Mouse (Mus musculus) MEL (cell line): ENCODE results near the gene Slc25a21. TPM values are rescaled to one million over a fixed set of nuclear protein-coding genes. Genes with fewer than 3 reads are reported as not detected.

Source experiments
- DNase-seq: peaks from one replicate; pipeline ENCODE4 v3.0.0; 2011; ENCODE audit warnings: low read depth, low spot score
- H3K27ac ChIP-seq: 2 replicates; pipeline ENCODE4 v1.5.1; 2012; ENCODE audit warnings: low read depth, mild to moderate bottlenecking, control low read depth, low read length, moderate library complexity; ENCODE audit not compliant: control insufficient read depth
- H3K27me3 ChIP-seq, 2 experiments: fragments of 150-350 bp in 1 of 2; sonication (generic) in 1 of 2; 2 replicates each; pipeline ENCODE4 v1.6.1; 2012; ENCODE audit warnings: low read length in 2 of 2, mild to moderate bottlenecking in 2 of 2, improper control_type of control experiment in 1 of 2, moderate library complexity in 1 of 2; ENCODE audit not compliant: insufficient read depth in 2 of 2, control insufficient read depth in 1 of 2
- H3K36me3 ChIP-seq, 2 experiments: 2 replicates each; pipeline ENCODE4 v1.6.1; 2012 to 2014; ENCODE audit warnings: low read length in 2 of 2, improper control_type of control experiment in 1 of 2, inconsistent platforms in 1 of 2, mild to moderate bottlenecking in 1 of 2; ENCODE audit not compliant: insufficient read depth in 2 of 2, control insufficient read depth in 1 of 2
- H3K4me1 ChIP-seq, 2 experiments: fragments of 150-350 bp in 1 of 2; sonication (generic) in 1 of 2; 2 replicates each; pipeline ENCODE4 v1.6.1; 2012; ENCODE audit warnings: low read length in 2 of 2, improper control_type of control experiment in 1 of 2, mild to moderate bottlenecking in 1 of 2; ENCODE audit not compliant: insufficient read depth in 2 of 2, control insufficient read depth in 1 of 2
- H3K4me3 ChIP-seq, 2 experiments: fragments of 150-350 bp in 1 of 2; sonication (generic) in 1 of 2; 2 replicates each; pipeline ENCODE4 v1.5.1; 2012; ENCODE audit warnings: low read depth in 2 of 2, low read length in 2 of 2, mild to moderate bottlenecking in 2 of 2, moderate library complexity in 2 of 2, control low read depth in 1 of 2, improper control_type of control experiment in 1 of 2; ENCODE audit not compliant: control insufficient read depth in 1 of 2, insufficient read depth in 1 of 2
- H3K79me2 ChIP-seq: 2 replicates; pipeline ENCODE4 v1.6.1; 2012; ENCODE audit warnings: mild to moderate bottlenecking, low read length, moderate library complexity; ENCODE audit not compliant: control insufficient read depth, poor library complexity, insufficient read depth
- H3K9ac ChIP-seq: 2 replicates; pipeline ENCODE4 v1.6.1; 2012; ENCODE audit warnings: low read depth, mild to moderate bottlenecking, control low read depth, low read length, moderate library complexity; ENCODE audit not compliant: control insufficient read depth, poor library complexity, severe bottlenecking
- H3K9me3 ChIP-seq: fragments of 150-350 bp; sonication (generic); replicated peaks from 2 replicates; pipeline ENCODE4 v1.6.1; 2012; ENCODE audit warnings: mild to moderate bottlenecking, low read length, improper control_type of control experiment, moderate library complexity; ENCODE audit not compliant: insufficient read depth
- CHD1 ChIP-seq: IDR thresholded peaks from 2 replicates; pipeline ENCODE4 v1.6.1; 2012; ENCODE audit warnings: low read depth, mild to moderate bottlenecking, inconsistent platforms, low read length, improper control_type of control experiment
- CHD2 ChIP-seq: IDR thresholded peaks from 2 replicates; pipeline ENCODE4 v1.6.1; 2011; ENCODE audit warnings: low read length, improper control_type of control experiment
- E2F4 ChIP-seq: IDR thresholded peaks from 2 replicates; pipeline ENCODE4 v1.6.1; 2011; ENCODE audit warnings: low read depth, low read length, improper control_type of control experiment, borderline replicate concordance
- EP300 ChIP-seq, 2 experiments: IDR thresholded peaks; 2 replicates each; pipeline ENCODE4 v1.6.1; 2011; ENCODE audit warnings: improper control_type of control experiment in 2 of 2, low read length in 2 of 2, low read depth in 1 of 2, mild to moderate bottlenecking in 1 of 2
- ETS1 ChIP-seq: IDR thresholded peaks from 2 replicates; pipeline ENCODE4 v1.6.1; 2012; ENCODE audit warnings: low read depth, mild to moderate bottlenecking, inconsistent platforms, low read length, improper control_type of control experiment, moderate library complexity
- GABPA ChIP-seq: IDR thresholded peaks from 2 replicates; pipeline ENCODE4 v1.6.1; 2012; ENCODE audit warnings: low read depth, mild to moderate bottlenecking, inconsistent platforms, low read length, improper control_type of control experiment, moderate library complexity
- GATA1 ChIP-seq: IDR thresholded peaks from 2 replicates; pipeline ENCODE4 v1.6.1; 2011; ENCODE audit warnings: low read depth, low read length, improper control_type of control experiment
- KAT2A ChIP-seq: conservative IDR thresholded peaks from 2 replicates; pipeline ENCODE4 v1.6.1; 2012; ENCODE audit warnings: low read depth, low read length, improper control_type of control experiment, inconsistent platforms
- MAFK ChIP-seq: IDR thresholded peaks from 2 replicates; pipeline ENCODE4 v1.6.1; 2011; ENCODE audit warnings: low read depth, mild to moderate bottlenecking, low read length, improper control_type of control experiment, borderline replicate concordance
- MAX ChIP-seq: IDR thresholded peaks from 2 replicates; pipeline ENCODE4 v1.6.1; 2011; ENCODE audit warnings: low read length, improper control_type of control experiment
- MAZ ChIP-seq: IDR thresholded peaks from 2 replicates; pipeline ENCODE4 v1.6.1; 2012; ENCODE audit warnings: low read depth, mild to moderate bottlenecking, inconsistent platforms, low read length, improper control_type of control experiment
- MEF2A ChIP-seq: IDR thresholded peaks from 2 replicates; pipeline ENCODE4 v1.6.1; 2014; ENCODE audit warnings: low read depth, mild to moderate bottlenecking, inconsistent platforms, low read length, improper control_type of control experiment; ENCODE audit not compliant: poor library complexity, insufficient replicate concordance, severe bottlenecking; ENCODE audit errors: extremely low read depth
- NELFE ChIP-seq: IDR thresholded peaks from 2 replicates; pipeline ENCODE4 v1.6.1; 2011; ENCODE audit warnings: low read depth, low read length, improper control_type of control experiment
- NRF1 ChIP-seq: IDR thresholded peaks from 2 replicates; pipeline ENCODE4 v1.6.1; 2014; ENCODE audit warnings: low read depth, mild to moderate bottlenecking, inconsistent platforms, low read length, improper control_type of control experiment, moderate library complexity; ENCODE audit not compliant: poor library complexity, insufficient read depth, severe bottlenecking
- POLR2AphosphoS2 ChIP-seq: IDR thresholded peaks from 2 replicates; pipeline ENCODE4 v1.6.1; 2011; ENCODE audit warnings: low read length, improper control_type of control experiment
- RCOR1 ChIP-seq: IDR thresholded peaks from 2 replicates; pipeline ENCODE4 v1.6.1; 2012; ENCODE audit warnings: low read depth, mild to moderate bottlenecking, inconsistent platforms, low read length, improper control_type of control experiment
- SIN3A ChIP-seq: IDR thresholded peaks from 2 replicates; pipeline ENCODE4 v1.6.1; 2012; ENCODE audit warnings: low read length, improper control_type of control experiment, inconsistent platforms
- TAL1 ChIP-seq: IDR thresholded peaks from 2 replicates; pipeline ENCODE4 v1.6.1; 2012; ENCODE audit warnings: mild to moderate bottlenecking, inconsistent platforms, low read length, moderate library complexity, mixed read lengths
- TBP ChIP-seq: IDR thresholded peaks from 2 replicates; pipeline ENCODE4 v1.8.0; 2011; ENCODE audit warnings: low read depth, low read length, improper control_type of control experiment
- TCF12 ChIP-seq: IDR thresholded peaks from 2 replicates; pipeline ENCODE4 v1.6.1; 2014; ENCODE audit warnings: low read depth, mild to moderate bottlenecking, inconsistent platforms, low read length, improper control_type of control experiment, moderate library complexity
- ZKSCAN1 ChIP-seq: IDR thresholded peaks from 2 replicates; pipeline ENCODE4 v1.6.1; 2012; ENCODE audit warnings: low read depth, mild to moderate bottlenecking, inconsistent platforms, low read length, improper control_type of control experiment, moderate library complexity
- ZMIZ1 ChIP-seq: IDR thresholded peaks from 2 replicates; pipeline ENCODE4 v1.6.1; 2012; ENCODE audit warnings: low read depth, mild to moderate bottlenecking, inconsistent platforms, low read length, improper control_type of control experiment, moderate library complexity
- ZNF384 ChIP-seq: IDR thresholded peaks from 2 replicates; pipeline ENCODE4 v1.6.1; 2012; ENCODE audit warnings: low read depth, mild to moderate bottlenecking, inconsistent platforms, low read length, improper control_type of control experiment
- polyA plus RNA-seq, 2 experiments: library from polyadenylated mRNA; stranded (reverse) in 1 of 2; unstranded in 1 of 2; fragments of >175 nt in 1 of 2; fragments of >200 nt in 1 of 2; gene quantifications; 2 replicates each; pipeline versions ENCODE4 v1.2.1 to v1.2.4; 2012; ENCODE audit warnings: low replicate concordance in 2 of 2, low read depth in 1 of 2; ENCODE audit not compliant: insufficient read length in 2 of 2, insufficient read depth in 1 of 2, missing spikeins in 1 of 2
- total RNA-seq: library from RNA; depleted of rRNA; stranded (reverse); fragments of 300-350 nt; gene quantifications from 2 replicates; pipeline ENCODE4 v1.2.3, GENCODE M21; 2012

Slc25a21 gene
- total and polyA plus RNA-seq, 3 experiments, result 14.7 to 18.3 TPM; not detected in 1

DNA sequence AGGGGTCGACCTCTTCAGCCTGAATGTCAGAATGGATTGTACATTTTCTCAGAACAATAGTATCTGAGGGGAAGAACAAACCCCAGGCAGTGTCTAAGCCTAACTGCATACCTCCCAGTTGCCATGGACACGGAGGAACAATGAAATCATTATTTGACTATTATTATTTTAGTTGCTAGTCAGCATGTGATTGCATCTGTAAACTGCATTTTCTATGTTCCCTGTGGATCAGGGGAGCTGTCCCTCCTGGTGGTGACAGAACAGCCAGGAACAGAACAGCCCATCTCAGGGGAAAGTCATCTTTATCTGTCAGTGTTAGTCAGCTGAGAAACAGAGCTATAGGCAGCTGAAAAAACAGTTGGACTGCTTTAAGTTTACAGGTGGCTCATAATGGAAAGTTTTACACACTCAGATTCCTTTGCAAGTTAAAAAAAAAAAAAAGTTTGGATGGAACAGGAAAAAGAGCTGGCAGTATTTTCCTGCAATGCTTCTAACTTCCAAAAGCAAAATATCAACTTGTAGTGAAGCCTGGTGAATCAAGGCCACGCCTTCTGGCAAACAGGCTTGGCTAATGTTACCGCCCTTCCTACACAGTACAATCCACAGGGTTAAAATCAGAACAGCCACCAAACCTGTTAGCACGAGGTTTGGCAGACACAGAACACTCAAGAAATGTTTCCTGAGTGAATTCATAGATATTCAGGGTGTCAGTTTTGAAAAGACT lies 17.6 kb downstream of the Slc25a21 start:
- DNase-seq, result no peak
- Histone ChIP-seq H3K27ac (no peak overlapping the region), H3K36me3 (peaks cover 0 to 11% of the 10 kb centered on the region in 2 experiments; a peak in 3 of 4 replicates), H3K9me3 (no peaks in the 10 kb centered on the region), H3K9ac (no peak overlapping the region), H3K4me3 (no peak overlapping the region), H3K4me1 (peaks cover 5 to 7% of the 10 kb centered on the region in 2 experiments; a peak in 2 of 4 replicates), H3K79me2 (peaks cover 2% of the 10 kb centered on the region; the same call in 1 of the 2 replicates), H3K27me3 (no peaks in the 10 kb centered on the region)
- TF ChIP-seq RCOR1, result no peak
- peak; percentile 34; the same call in 1 of the 2 replicates for TF ChIP-seq SIN3A
- no peak for TF ChIP-seq MAFK
- TF ChIP-seq ETS1, result peak; percentile 54
- TF ChIP-seq EP300 (IDR thresholded peaks at IDR 0.05; ENCODE audit: low read depth in 1 of 2, low read length in 2 of 2), result no peak
- no peak for TF ChIP-seq TBP
- no peak for TF ChIP-seq CHD2
- no peak for TF ChIP-seq NELFE
- TF ChIP-seq TAL1, result no peak
- no peak for TF ChIP-seq NRF1
- TF ChIP-seq CHD1, result no peak
- no peak for TF ChIP-seq ZKSCAN1
- no peak for TF ChIP-seq GATA1
- TF ChIP-seq MEF2A, result no peak
- no peak for TF ChIP-seq ZNF384
- TF ChIP-seq TCF12, result no peak
- TF ChIP-seq MAX, result no peak

GRCm38 (mm10) chr12:57178818-57179217 lies 18.5 kb downstream of the Slc25a21 start:
- DNase-seq, result no peak
- Histone ChIP-seq H3K9ac (no peak overlapping the region), H3K4me3 (no peak overlapping the region), H3K4me1 (0 out of 4 replicates have a peak, but pooled peaks cover 0 to 7% of the 10 kb centered on the region in 2 experiments), H3K79me2 (peaks cover 2% of the 10 kb centered on the region; the same call in 1 of the 2 replicates), H3K27me3 (no peaks in the 10 kb centered on the region), H3K27ac (no peak overlapping the region), H3K36me3 (peaks cover 0 to 4% of the 10 kb centered on the region in 2 experiments; a peak in 3 of 4 replicates), H3K9me3 (no peaks in the 10 kb centered on the region)
- TF ChIP-seq E2F4 (no peak), TCF12 (no peak), TBP (no peak), ZMIZ1 (no peak), ZKSCAN1 (no peak), TAL1 (no peak), SIN3A (no peak), MAZ (no peak), GABPA (no peak), MAFK (no peak), EP300 (IDR thresholded peaks at IDR 0.05; ENCODE audit: low read depth in 1 of 2, low read length in 2 of 2) (no peak), POLR2AphosphoS2 (no peak), KAT2A (no peak)
